Mouse (Mus musculus) ES-Bruce4 (cell line): ENCODE results near the gene Ust. TPM values are rescaled to one million over a fixed set of nuclear protein-coding genes. Genes with fewer than 3 reads are reported as not detected.

Source experiments
- H3K27ac ChIP-seq: 2 replicates; pipeline ENCODE4 v1.5.1; 2012; ENCODE audit warnings: low read length, inconsistent platforms; ENCODE audit not compliant: insufficient read depth
- H3K27me3 ChIP-seq: 2 replicates; pipeline ENCODE4 v1.6.1; 2012; ENCODE audit warnings: mild to moderate bottlenecking, low read length, inconsistent platforms; ENCODE audit not compliant: control insufficient read depth, poor library complexity, insufficient read depth, severe bottlenecking
- H3K36me3 ChIP-seq: 2 replicates; pipeline ENCODE4 v1.6.1; 2012; ENCODE audit warnings: inconsistent platforms, mild to moderate bottlenecking, low read length, moderate library complexity; ENCODE audit not compliant: control insufficient read depth, poor library complexity, insufficient read depth, severe bottlenecking
- H3K4me1 ChIP-seq: one replicate; pipeline ENCODE4 v1.8.1; 2011; ENCODE audit warnings: low read length; ENCODE audit not compliant: control insufficient read depth, insufficient read depth
- H3K4me3 ChIP-seq: 2 replicates; pipeline ENCODE4 v1.5.1; 2011; ENCODE audit warnings: low read depth, mild to moderate bottlenecking, low read length
- H3K9ac ChIP-seq: 2 replicates; pipeline ENCODE4 v1.6.1; 2012; ENCODE audit warnings: low read depth, mild to moderate bottlenecking, inconsistent platforms; ENCODE audit not compliant: poor library complexity, severe bottlenecking
- H3K9me3 ChIP-seq: replicated peaks from 2 replicates; pipeline ENCODE4 v1.6.1; 2012; ENCODE audit warnings: mild to moderate bottlenecking, low read length, inconsistent platforms; ENCODE audit not compliant: control insufficient read depth, poor library complexity, insufficient read depth, severe bottlenecking
- CTCF ChIP-seq: IDR thresholded peaks from one replicate; pipeline ENCODE4 v1.8.1; 2011; ENCODE audit warnings: low read depth, low read length
- EP300 ChIP-seq: IDR thresholded peaks from 2 replicates; pipeline ENCODE4 v1.6.1; 2011; ENCODE audit warnings: low read depth, low read length; ENCODE audit not compliant: insufficient read depth
- POLR2A ChIP-seq: IDR thresholded peaks from one replicate; pipeline ENCODE4 v1.8.1; 2011; ENCODE audit warnings: low read length; ENCODE audit not compliant: insufficient read depth
- polyA plus RNA-seq: library from polyadenylated mRNA; stranded (reverse); fragments of >200 nt; gene quantifications from 2 replicates; pipeline ENCODE4 v1.2.4, GENCODE M21; 2011; ENCODE audit warnings: low read depth; ENCODE audit not compliant: missing spikeins, insufficient read depth, insufficient read length

Ust gene
- polyA plus RNA-seq, 1 experiment = 0.99 TPM

DNA sequence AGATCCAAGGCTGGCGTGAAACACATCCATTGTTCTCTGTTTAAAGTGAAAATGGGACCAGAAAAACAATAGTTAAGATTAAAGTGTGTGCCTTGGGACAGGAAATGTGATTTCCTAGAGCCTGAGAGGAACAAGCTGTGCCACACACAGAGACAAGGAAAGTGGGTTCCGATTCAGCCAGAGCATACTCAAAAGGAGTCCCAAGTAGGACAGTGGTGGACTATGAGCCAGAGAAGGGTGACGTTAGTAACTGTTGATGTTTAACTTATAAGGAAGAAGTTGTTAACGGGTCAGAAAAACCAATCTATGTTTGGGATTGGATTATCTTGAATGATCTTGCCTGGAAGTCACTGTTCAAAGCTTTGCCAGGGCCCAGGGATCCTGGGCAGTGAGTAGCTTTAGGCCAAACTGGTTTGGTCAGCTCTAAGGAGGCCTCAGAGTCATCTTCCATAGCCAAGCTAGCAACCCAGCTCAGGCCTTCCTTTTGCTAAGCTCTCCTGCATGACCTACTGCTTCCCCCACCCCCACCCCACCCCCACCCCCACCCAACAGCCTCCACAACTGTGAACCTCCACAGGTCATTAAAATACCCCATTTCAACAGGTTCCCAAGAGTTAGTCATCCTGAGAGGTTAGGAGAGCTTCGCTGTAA, 329.2 kb downstream of the Ust start:
- H3K9ac ChIP-seq = no peak overlapping the region
- no peak overlapping the region for H3K4me3 ChIP-seq
- no peaks in the 10 kb centered on the region for H3K9me3 ChIP-seq
- no peaks in the 10 kb centered on the region for H3K27me3 ChIP-seq
- H3K36me3 ChIP-seq = no peaks in the 10 kb centered on the region
- H3K4me1 ChIP-seq = no peaks in the 10 kb centered on the region
- no peak overlapping the region for H3K27ac ChIP-seq
- TF ChIP-seq EP300 (no peak), CTCF (no peak), POLR2A (no peak)

GRCm38 (mm10) chr10:8185586-8185985, 333.0 kb downstream of the Ust start:
- Histone ChIP-seq H3K36me3 (no peaks in the 10 kb centered on the region), H3K27me3 (no peaks in the 10 kb centered on the region), H3K4me1 (no peaks in the 10 kb centered on the region), H3K9ac (no peak overlapping the region), H3K4me3 (no peak overlapping the region), H3K27ac (no peak overlapping the region), H3K9me3 (no peaks in the 10 kb centered on the region)
- no peak for TF ChIP-seq CTCF
- no peak for TF ChIP-seq EP300
- no peak for TF ChIP-seq POLR2A

DNA sequence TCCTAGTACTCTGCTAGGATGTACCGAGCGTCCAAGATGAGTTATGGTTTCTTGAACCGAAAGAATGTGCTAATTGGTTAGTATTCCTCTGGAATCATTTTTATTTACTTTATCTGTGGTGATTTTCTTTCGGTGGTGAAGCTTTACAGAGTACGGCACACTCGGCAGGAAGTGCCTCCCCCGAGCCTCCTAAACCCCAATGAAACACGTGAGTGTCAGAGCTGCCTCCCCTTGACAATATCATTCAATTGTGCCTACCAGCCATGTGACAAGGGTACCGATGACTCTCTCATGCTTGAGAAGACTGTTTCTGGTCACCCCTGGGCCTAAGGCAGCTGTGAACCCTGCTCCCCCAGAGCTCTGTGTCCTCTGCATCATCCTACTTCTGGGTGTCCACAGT, 333.9 kb downstream of the Ust start:
- H3K27ac ChIP-seq = no peak overlapping the region
- no peak for TF ChIP-seq POLR2A
- no peak for TF ChIP-seq EP300
- no peak overlapping the region for H3K9ac ChIP-seq
- no peaks in the 10 kb centered on the region for H3K9me3 ChIP-seq
- no peaks in the 10 kb centered on the region for H3K36me3 ChIP-seq
- no peaks in the 10 kb centered on the region for H3K27me3 ChIP-seq
- H3K4me3 ChIP-seq = no peak overlapping the region
- no peaks in the 10 kb centered on the region for H3K4me1 ChIP-seq

- Histone ChIP-seq H3K9ac (no peak overlapping the region), H3K9me3 (no peaks in the 10 kb centered on the region), H3K27ac (no peak overlapping the region), H3K4me3 (no peak overlapping the region), H3K36me3 (no peaks in the 10 kb centered on the region), H3K4me1 (no peaks in the 10 kb centered on the region), H3K27me3 (0 out of 2 replicates have a peak, but pooled peaks cover 1% of the 10 kb centered on the region)
- TF ChIP-seq EP300 (no peak), POLR2A (no peak), CTCF (no peak)
Measured at GRCm38 (mm10) chr10:8183171-8183570, 335.5 kb downstream of the Ust start.

DNA sequence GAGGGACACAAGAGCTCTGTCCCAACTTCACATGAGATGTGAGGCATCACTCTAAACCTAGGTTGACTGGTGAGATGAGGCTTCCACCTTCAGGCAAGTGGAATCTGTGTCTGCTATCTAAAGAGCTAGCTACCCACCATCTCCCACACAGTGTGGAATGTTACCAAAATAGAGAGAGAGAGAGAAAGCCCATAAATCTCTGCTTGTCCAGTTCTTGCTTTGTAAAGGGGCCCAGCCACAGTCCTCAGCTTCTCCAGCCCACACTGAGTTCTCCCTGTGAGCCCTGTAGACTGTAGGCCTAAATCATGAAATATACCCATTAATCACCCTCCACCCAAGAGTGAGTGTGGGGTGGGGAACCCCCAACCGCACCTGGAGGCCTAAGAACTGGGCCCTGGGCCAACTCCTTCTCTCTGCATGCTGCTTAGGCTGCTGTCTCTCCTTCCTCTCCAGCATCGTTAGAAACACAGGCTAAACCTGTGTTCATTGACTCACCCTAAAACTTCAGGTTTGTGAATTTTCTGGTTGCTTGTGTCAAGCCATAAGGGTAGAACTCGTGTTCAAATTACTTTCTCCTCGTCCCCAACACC, 336.9 kb downstream of the Ust start:
- TF ChIP-seq CTCF (no peak), EP300 (no peak), POLR2A (no peak)
- Histone ChIP-seq H3K4me1 (no peaks in the 10 kb centered on the region), H3K9ac (no peak overlapping the region), H3K36me3 (no peaks in the 10 kb centered on the region), H3K27ac (no peak overlapping the region), H3K4me3 (no peak overlapping the region), H3K9me3 (no peaks in the 10 kb centered on the region), H3K27me3 (0 out of 2 replicates have a peak, but pooled peaks cover 1% of the 10 kb centered on the region)

GRCm38 (mm10) chr10:8177618-8178017, 341.0 kb downstream of the Ust start:
- Histone ChIP-seq H3K36me3 (no peaks in the 10 kb centered on the region), H3K4me3 (no peak overlapping the region), H3K27ac (no peak overlapping the region), H3K9ac (no peak overlapping the region), H3K27me3 (0 out of 2 replicates have a peak, but pooled peaks cover 1% of the 10 kb centered on the region), H3K4me1 (no peaks in the 10 kb centered on the region), H3K9me3 (no peaks in the 10 kb centered on the region)
- no peak for TF ChIP-seq EP300
- peak; percentile 55 for TF ChIP-seq CTCF
- TF ChIP-seq POLR2A = no peak
